Mouse (Mus musculus) liver, embryonic 15.5 days (tissue): Measurements from ENCODE around the gene Ikzf3. TPM values are rescaled to one million over a fixed set of nuclear protein-coding genes. Genes with fewer than 3 reads are reported as not detected.
A peak's percentile ranks its signal among the peaks of the same experiment; 100 is the strongest.

Experiments
- ATAC-seq: fragments of 200-750 bp; cut with Nextera tagmentation; 2 replicates; pipeline ENCODE4 v1.8.0; 2017; ENCODE audit warnings: moderate number of reproducible peaks, mild to moderate bottlenecking, moderate library complexity; ENCODE audit not compliant: insufficient read depth
- H3K27ac ChIP-seq: fragments of 300-500 bp; sonication (generic); replicated peaks from 2 replicates; pipeline ENCODE4 v1.5.1; 2015; ENCODE audit warnings: mild to moderate bottlenecking, inconsistent platforms
- H3K27me3 ChIP-seq: fragments of 300-500 bp; sonication (generic); 2 replicates; pipeline ENCODE4 v1.6.1; 2015; ENCODE audit warnings: mild to moderate bottlenecking, inconsistent platforms
- H3K36me3 ChIP-seq: fragments of 300-500 bp; sonication (generic); replicated peaks from 2 replicates; pipeline ENCODE4 v1.6.1; 2015; ENCODE audit warnings: moderate library complexity, mild to moderate bottlenecking, inconsistent platforms
- H3K4me1 ChIP-seq: fragments of 300-500 bp; sonication (generic); replicated peaks from 2 replicates; pipeline ENCODE4 v1.6.1; 2015; ENCODE audit warnings: inconsistent platforms
- H3K4me2 ChIP-seq: fragments of 300-500 bp; sonication (generic); 2 replicates; pipeline ENCODE4 v1.6.1; 2015; ENCODE audit warnings: moderate library complexity, mild to moderate bottlenecking, inconsistent platforms
- H3K4me3 ChIP-seq: fragments of 300-500 bp; sonication (generic); replicated peaks from 2 replicates; pipeline ENCODE4 v1.5.1; 2015; ENCODE audit warnings: mild to moderate bottlenecking, inconsistent platforms
- H3K9ac ChIP-seq: fragments of 300-500 bp; sonication (generic); 2 replicates; pipeline ENCODE4 v1.6.1; 2015; ENCODE audit warnings: moderate library complexity, mild to moderate bottlenecking, inconsistent platforms
- H3K9me3 ChIP-seq: fragments of 300-500 bp; sonication (generic); replicated peaks from 2 replicates; pipeline ENCODE4 v1.6.1; 2016; ENCODE audit warnings: inconsistent platforms
- WGBS: fragments of 180-500 bp; shearing (Covaris S2); methylation state at CpG from one replicate; pipeline ENCODE4 v1.1.7; 2015; ENCODE audit warnings: mixed read lengths; ENCODE audit not compliant: insufficient replicate concordance; 5-methylcytosine and 5-hydroxymethylcytosine counted together
- polyA plus RNA-seq: library from polyadenylated mRNA; unstranded; fragments of >200 nt; fragmentation: Nextera tagmentation; extraction: Ambion mirVana; gene quantifications from 2 replicates; pipeline ENCODE4 v1.2.1, GENCODE M21; 2015

Gene Ikzf3
- polyA plus RNA-seq, 1 experiment from 2014 or later, result 0.10 TPM

GRCm38 (mm10) chr11:98445679-98446078, 100.2 kb downstream of the Ikzf3 start:
- ATAC-seq, result no peak

GRCm38 (mm10) chr11:98445238-98445637, 100.6 kb downstream of the Ikzf3 start:
- H3K9ac ChIP-seq, result no peak overlapping the region
- H3K4me2 ChIP-seq, result 0 out of 2 replicates have a peak overlapping the region, but pooled peaks have one; percentile 3
- 29% methylated on average over 1 of the region's 1 CpGs for WGBS

More at GRCm38 (mm10) chr11:98445679-98446078, 100.2 kb downstream of the Ikzf3 start:
- 0 out of 2 replicates have a peak overlapping the region, but pooled peaks have one; percentile 3 for H3K4me2 ChIP-seq
- no peaks in the 10 kb centered on the region; the same call in 1 of the 2 replicates for H3K4me1 ChIP-seq
- no peak overlapping the region for H3K4me3 ChIP-seq
- H3K9ac ChIP-seq, result no peak overlapping the region
- peak overlapping the region; percentile 78 for H3K27ac ChIP-seq
- H3K9me3 ChIP-seq, result no peaks in the 10 kb centered on the region
- H3K27me3 ChIP-seq, result peaks cover 67% of the 10 kb centered on the region
- 0 out of 2 replicates have a peak, but pooled peaks cover 1% of the 10 kb centered on the region for H3K36me3 ChIP-seq
- 34% methylated on average over 4 of the region's 4 CpGs for WGBS

DNA sequence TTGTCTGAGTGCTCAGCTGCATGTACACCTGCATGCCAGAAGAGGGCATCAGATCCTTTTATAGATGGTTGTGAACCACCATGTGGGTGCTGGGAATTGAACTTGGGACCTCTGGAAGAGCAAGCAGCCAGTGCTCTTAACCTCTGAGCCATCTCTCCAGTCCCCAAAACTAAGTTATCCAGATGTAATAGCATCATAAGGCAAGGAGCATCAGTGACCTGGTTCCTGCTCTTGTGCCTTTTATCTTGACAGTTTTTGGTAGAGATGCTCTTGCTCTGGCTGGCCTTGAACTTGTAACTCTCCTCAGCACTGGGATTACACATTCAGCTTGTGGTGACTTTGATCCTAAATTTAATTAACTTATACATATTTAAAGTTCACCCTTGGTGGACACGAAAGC, 102.1 kb downstream of the Ikzf3 start:
- H3K9ac ChIP-seq, result no peak overlapping the region
- H3K27me3 ChIP-seq, result peaks cover 47% of the 10 kb centered on the region
- H3K4me1 ChIP-seq, result no peaks in the 10 kb centered on the region; the same call in 1 of the 2 replicates
- no peaks in the 10 kb centered on the region for H3K9me3 ChIP-seq
- WGBS, result 53% methylated on average over 1 of the region's 1 CpGs
- H3K27ac ChIP-seq, result no peak overlapping the region
- H3K4me2 ChIP-seq, result no peak overlapping the region
- H3K36me3 ChIP-seq, result no peaks in the 10 kb centered on the region
- H3K4me3 ChIP-seq, result no peak overlapping the region
- ATAC-seq, result no peak

More at GRCm38 (mm10) chr11:98445238-98445637, 100.6 kb downstream of the Ikzf3 start:
- ATAC-seq, result no peak
- no peaks in the 10 kb centered on the region; the same call in 1 of the 2 replicates for H3K4me1 ChIP-seq
- peaks cover 63% of the 10 kb centered on the region for H3K27me3 ChIP-seq
- H3K36me3 ChIP-seq, result no peaks in the 10 kb centered on the region
- peak overlapping the region; percentile 78 for H3K27ac ChIP-seq
- no peaks in the 10 kb centered on the region for H3K9me3 ChIP-seq
- H3K4me3 ChIP-seq, result no peak overlapping the region

- H3K4me1 ChIP-seq, result peaks cover 13% of the 10 kb centered on the region
- ATAC-seq, result peak; percentile 81
- WGBS, result 3% methylated on average over 43 of the region's 43 CpGs
- H3K4me2 ChIP-seq, result peak within 1 kb of the TSS; percentile 76
- peaks cover under 1% of the 10 kb centered on the region; the same call in 1 of the 2 replicates for H3K27me3 ChIP-seq
- no peaks in the 10 kb centered on the region for H3K36me3 ChIP-seq
- H3K9me3 ChIP-seq, result no peaks in the 10 kb centered on the region
- peak within 1 kb of the TSS; percentile 81 for H3K4me3 ChIP-seq
- H3K27ac ChIP-seq, result peak within 1 kb of the TSS; percentile 74
- peak within 1 kb of the TSS; percentile 60 for H3K9ac ChIP-seq
Measured at GRCm38 (mm10) chr11:98438331-98439158, 107.3 kb downstream of the Ikzf3 start, which contains the start of gene Mien1. Gene Mien1, minus strand, starts transcription at chr11:98438991.

- Histone ChIP-seq H3K4me3 (no peak overlapping the region), H3K27me3 (no peaks in the 10 kb centered on the region), H3K27ac (no peak overlapping the region), H3K9ac (no peak overlapping the region), H3K9me3 (no peaks in the 10 kb centered on the region), H3K36me3 (no peaks in the 10 kb centered on the region), H3K4me2 (peak overlapping the region; percentile 76), H3K4me1 (peaks cover 13% of the 10 kb centered on the region)
- ATAC-seq, result no peak
- WGBS, result 72% methylated on average over 6 of the region's 6 CpGs
Measured at GRCm38 (mm10) chr11:98437441-98437840, 108.4 kb downstream of the Ikzf3 start.

DNA sequence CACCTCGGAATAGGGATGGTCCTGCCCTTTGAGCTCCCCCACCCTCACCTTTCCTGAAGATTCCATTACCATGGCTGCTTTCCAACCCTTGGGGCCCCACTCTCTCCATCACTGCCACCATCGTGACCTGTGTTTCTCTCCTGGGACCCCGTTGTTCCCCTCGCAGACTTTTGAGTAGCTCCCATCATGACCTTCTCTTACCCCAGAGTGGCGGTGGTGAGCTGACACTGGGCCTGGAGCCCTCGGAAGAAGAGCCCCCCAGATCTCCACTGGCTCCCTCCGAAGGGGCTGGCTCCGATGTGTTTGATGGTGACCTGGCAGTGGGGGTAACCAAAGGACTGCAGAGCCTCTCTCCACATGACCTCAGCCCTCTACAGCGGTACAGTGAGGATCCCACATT, 110.1 kb downstream of the Ikzf3 start:
- H3K27me3 ChIP-seq, result no peaks in the 10 kb centered on the region
- no peak overlapping the region for H3K4me3 ChIP-seq
- 76% methylated on average over 9 of the region's 9 CpGs for WGBS

DNA sequence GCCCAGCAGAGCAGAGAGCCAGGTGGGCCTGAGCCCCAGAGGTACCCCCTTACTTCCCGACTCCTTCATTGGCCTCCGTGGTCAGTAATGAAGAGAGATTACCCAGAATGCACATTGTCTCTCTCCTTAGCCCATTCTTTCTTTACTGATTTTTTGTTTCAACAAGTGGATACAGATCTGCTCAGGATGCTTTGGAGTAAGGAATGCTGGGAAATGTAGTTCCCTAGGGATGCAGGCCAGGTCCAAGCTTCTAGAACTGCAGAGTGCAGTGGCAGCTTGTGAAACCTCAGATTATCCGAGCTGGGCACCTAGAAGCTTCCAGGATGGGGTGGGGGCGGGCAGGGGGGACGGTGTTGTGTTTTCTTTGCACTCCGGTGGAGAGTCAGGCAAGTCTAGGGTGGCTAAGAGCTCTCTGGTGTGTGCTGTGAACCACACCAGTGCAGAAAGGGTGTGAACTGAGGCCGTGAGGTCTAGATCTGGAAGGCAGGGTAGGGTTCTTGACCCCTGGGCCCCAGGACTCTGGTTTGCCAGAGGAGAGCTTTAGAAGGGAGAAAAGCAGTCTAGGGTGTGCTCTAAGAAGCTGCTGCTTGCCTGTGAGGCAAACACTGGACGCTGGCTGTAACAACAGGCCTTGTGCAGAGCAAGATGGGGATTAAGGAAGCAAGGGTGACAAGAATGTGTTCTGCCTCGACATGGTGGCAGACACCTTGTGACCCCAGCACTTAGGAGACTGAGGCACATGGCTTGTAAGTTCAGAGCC, 113.9 kb downstream of the Ikzf3 start:
- Histone ChIP-seq H3K9ac (no peak overlapping the region), H3K27me3 (no peaks in the 10 kb centered on the region), H3K27ac (no peak overlapping the region), H3K4me2 (no peak overlapping the region), H3K36me3 (no peaks in the 10 kb centered on the region), H3K4me1 (no peaks in the 10 kb centered on the region), H3K9me3 (no peaks in the 10 kb centered on the region), H3K4me3 (no peak overlapping the region)
- no peak for ATAC-seq
- WGBS, result 50% methylated on average over 9 of the region's 9 CpGs

More for the DNA sequence above, 110.1 kb downstream of the Ikzf3 start:
- no peak for ATAC-seq
- Histone ChIP-seq H3K4me2 (no peak overlapping the region), H3K4me1 (peaks cover 13% of the 10 kb centered on the region), H3K36me3 (no peaks in the 10 kb centered on the region), H3K9ac (no peak overlapping the region), H3K27ac (no peak overlapping the region), H3K9me3 (no peaks in the 10 kb centered on the region)

- H3K4me1 ChIP-seq, result no peaks in the 10 kb centered on the region
- no peak overlapping the region for H3K27ac ChIP-seq
- no peaks in the 10 kb centered on the region for H3K9me3 ChIP-seq
- H3K4me3 ChIP-seq, result no peak overlapping the region
- H3K4me2 ChIP-seq, result no peak overlapping the region
- no peaks in the 10 kb centered on the region for H3K27me3 ChIP-seq
- H3K36me3 ChIP-seq, result no peaks in the 10 kb centered on the region
- 71% methylated on average over 5 of the region's 5 CpGs for WGBS
- no peak for ATAC-seq
- H3K9ac ChIP-seq, result no peak overlapping the region
Measured at GRCm38 (mm10) chr11:98428436-98428835, 117.4 kb downstream of the Ikzf3 start.

DNA sequence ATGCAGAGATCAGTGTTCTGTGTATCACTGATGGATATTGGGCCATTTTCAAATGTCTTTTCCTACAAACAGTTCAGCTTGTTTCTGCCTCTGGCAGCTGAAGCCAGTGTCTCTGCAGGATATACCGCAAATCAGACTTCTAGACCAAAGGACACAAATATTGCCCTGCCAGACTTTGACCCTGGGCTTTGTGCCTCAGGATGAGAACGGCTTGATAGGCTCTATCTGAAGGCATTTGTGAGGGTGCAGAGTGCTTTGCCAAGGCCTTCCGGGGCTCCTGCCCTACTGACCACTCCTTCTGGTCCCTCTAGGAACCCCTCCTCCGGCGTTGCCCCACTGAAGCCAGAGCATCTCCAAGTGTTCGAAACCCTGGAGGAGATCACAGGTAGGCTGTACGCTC, 119.2 kb downstream of the Ikzf3 start:
- no peak overlapping the region for H3K27ac ChIP-seq
- no peak for ATAC-seq

DNA sequence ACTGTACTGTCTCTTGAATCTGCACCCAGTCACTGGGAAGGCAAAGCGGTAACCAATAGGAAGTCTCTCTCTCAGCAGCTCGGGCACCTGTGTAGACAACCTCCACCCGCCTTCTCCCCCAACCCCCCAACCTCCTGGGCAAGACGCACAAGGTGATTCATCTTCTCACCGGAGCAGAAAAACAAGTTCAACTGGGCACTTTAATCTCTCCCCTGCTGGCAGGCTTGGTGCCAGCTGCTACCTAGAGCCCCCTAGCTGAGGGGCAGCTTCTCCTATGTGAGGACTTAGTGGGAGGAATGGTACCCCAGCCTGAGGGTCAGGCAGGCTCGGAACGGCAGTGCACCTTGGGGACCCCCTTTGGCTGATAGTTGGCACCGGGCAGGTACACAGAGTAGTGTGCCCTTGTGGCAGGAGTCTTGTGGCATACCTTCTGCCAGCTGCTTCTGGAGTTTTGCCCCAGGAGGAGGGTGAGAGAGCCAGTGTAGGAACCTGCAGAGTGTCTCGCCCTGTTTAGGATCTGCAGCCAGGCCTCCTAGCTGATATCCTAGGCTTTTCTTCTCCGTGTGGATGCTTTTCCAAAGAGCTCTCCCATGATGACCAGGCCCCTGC, 126.8 kb downstream of the Ikzf3 start:
- no peaks in the 10 kb centered on the region for H3K36me3 ChIP-seq
- H3K27me3 ChIP-seq, result peaks cover 27% of the 10 kb centered on the region
- ATAC-seq, result no peak
- H3K27ac ChIP-seq, result no peak overlapping the region
- no peaks in the 10 kb centered on the region for H3K9me3 ChIP-seq
- H3K4me2 ChIP-seq, result no peak overlapping the region
- WGBS, result 61% methylated on average over 10 of the region's 10 CpGs
- no peaks in the 10 kb centered on the region for H3K4me1 ChIP-seq
- H3K4me3 ChIP-seq, result no peak overlapping the region
- H3K9ac ChIP-seq, result no peak overlapping the region

More for the DNA sequence above, 119.2 kb downstream of the Ikzf3 start:
- Histone ChIP-seq H3K4me3 (no peak overlapping the region), H3K4me1 (no peaks in the 10 kb centered on the region), H3K9ac (no peak overlapping the region), H3K27me3 (no peaks in the 10 kb centered on the region), H3K36me3 (no peaks in the 10 kb centered on the region), H3K9me3 (no peaks in the 10 kb centered on the region), H3K4me2 (no peak overlapping the region)
- WGBS, result 74% methylated on average over 7 of the region's 7 CpGs

GRCm38 (mm10) chr11:98418273-98418672, 127.6 kb downstream of the Ikzf3 start:
- no peak for ATAC-seq
- H3K4me1 ChIP-seq, result no peaks in the 10 kb centered on the region
- no peak overlapping the region for H3K9ac ChIP-seq
- H3K4me3 ChIP-seq, result no peak overlapping the region
- H3K27ac ChIP-seq, result no peak overlapping the region
- H3K36me3 ChIP-seq, result no peaks in the 10 kb centered on the region
- H3K27me3 ChIP-seq, result peaks cover 34% of the 10 kb centered on the region
- H3K9me3 ChIP-seq, result no peaks in the 10 kb centered on the region
- 58% methylated on average over 6 of the region's 6 CpGs for WGBS
- H3K4me2 ChIP-seq, result no peak overlapping the region
